Mouse (Mus musculus) left cerebral cortex, postnatal 25 days (tissue): ENCODE results near the gene Aacs. TPM values are rescaled to one million over a fixed set of nuclear protein-coding genes. Genes with fewer than 3 reads are reported as not detected.

Source experiments
- DNase-seq, 2 experiments: peaks; one replicate each; pipeline ENCODE4 v3.0.0; 2022; ENCODE audit warnings: low spot score in 2 of 2, mixed read lengths in 1 of 2
- intact Hi-C: fragments of 180-260 bp; cut with DNase I; formaldehyde crosslinking; loops from one replicate; pipeline ENCODE4 v1.15.1; 2025
- total RNA-seq, 2 experiments: library from RNA; stranded (reverse); gene quantifications; 2 replicates each; pipeline ENCODE4 v1.2.3; 2021

Aacs gene
- total RNA-seq, 2 experiments from 2014 or later, result 43.0 to 52.1 TPM

- no peak for DNase-seq
- intact Hi-C loops, result loop anchor here (5.0 to 10.0 kb wide), 3 partner anchors 1097 to 1469 kb away; no protein-coding TSS in a partner anchor
These were observed 49.9 kb downstream of the Aacs start for GRCm38 (mm10) chr5:125525516-125525915.

GRCm38 (mm10) chr5:125526464-125526863 lies 50.9 kb downstream of the Aacs start:
- intact Hi-C loops, result loop anchor here (5.0 to 10.0 kb wide), 3 partner anchors 1096 to 1468 kb away; no protein-coding TSS in a partner anchor
- DNase-seq, result no peak

DNA sequence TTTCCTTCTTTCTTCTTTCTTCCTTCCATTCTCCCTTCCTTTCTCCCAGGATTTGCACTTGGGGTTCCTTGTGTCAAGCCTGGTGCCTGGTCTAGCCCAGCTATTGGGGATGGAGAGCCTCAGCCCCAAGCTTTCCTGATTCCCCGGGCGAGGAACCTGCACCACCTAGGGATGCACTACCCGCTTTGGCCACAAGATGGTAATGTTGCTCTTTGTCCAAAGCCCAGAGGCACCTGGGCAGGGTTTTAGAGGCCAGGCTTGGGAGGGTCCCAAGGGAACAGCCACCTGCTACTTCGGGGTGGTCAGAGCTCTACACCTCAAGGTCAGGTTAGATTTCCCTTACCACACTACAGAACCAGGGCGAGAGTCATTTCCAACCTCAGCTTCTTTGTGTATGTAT lies 53.5 kb downstream of the Aacs start:
- DNase-seq, result peak; percentile 84 to 85
- intact Hi-C loops, result loop anchor here (1.0 to 10.0 kb wide), 4 partner anchors 866 to 1466 kb away; no protein-coding TSS in a partner anchor

GRCm38 (mm10) chr5:125531634-125532033 lies 56.0 kb downstream of the Aacs start, which contains the start of gene Tmem132b:
Tmem132b (plus strand) TSS chr5:125531774.
- intact Hi-C loops, result loop anchor here (2.0 to 10.0 kb wide), 8 partner anchors 53 to 1203 kb away; no protein-coding TSS in a partner anchor
- peak; percentile 64 to 73 for DNase-seq

- intact Hi-C loops, result loop anchor here (2.0 to 10.0 kb wide), 8 partner anchors 53 to 1203 kb away; no protein-coding TSS in a partner anchor
- peak; percentile 65 to 79 for DNase-seq
These were observed 56.6 kb downstream of the Aacs start for GRCm38 (mm10) chr5:125532191-125532544.

DNA sequence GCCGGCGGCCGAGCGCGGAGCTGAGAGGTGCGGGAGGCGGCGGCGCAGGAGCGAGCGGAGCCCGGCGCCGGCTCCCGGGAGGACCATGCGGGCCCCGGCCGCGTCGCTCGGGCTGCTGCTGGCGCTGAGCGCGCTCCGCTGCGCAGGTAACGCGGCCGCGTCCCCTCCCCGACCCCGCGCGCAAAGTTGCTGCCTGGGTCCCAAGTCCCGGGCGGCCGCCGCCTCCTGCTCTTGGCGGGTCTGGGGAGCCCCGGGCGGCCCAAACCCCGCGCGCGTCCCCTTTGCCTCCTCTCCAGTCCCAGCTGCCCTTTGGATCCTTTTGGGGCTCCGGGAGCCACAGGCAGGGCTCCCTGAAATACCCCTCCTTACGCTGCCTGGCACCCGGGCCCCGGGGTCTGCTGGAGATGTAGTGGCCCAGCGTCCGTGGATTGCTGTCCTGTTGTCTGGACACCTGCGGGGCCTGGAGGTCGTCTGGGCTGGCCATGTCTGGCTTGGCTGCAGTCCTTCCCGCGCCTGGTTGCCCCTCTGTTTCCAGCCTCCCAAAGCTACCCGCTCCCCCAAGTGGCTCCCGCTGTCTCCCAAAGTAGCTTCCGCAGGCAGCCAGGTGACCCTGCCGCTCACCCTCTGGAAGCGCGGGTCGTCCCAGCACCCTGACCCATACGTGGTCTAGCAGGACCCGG lies 57.1 kb downstream of the Aacs start:
- intact Hi-C loops, result loop anchor here (2.0 to 10.0 kb wide), 8 partner anchors 52 to 1202 kb away; no protein-coding TSS in a partner anchor
- DNase-seq, result no peak

DNA sequence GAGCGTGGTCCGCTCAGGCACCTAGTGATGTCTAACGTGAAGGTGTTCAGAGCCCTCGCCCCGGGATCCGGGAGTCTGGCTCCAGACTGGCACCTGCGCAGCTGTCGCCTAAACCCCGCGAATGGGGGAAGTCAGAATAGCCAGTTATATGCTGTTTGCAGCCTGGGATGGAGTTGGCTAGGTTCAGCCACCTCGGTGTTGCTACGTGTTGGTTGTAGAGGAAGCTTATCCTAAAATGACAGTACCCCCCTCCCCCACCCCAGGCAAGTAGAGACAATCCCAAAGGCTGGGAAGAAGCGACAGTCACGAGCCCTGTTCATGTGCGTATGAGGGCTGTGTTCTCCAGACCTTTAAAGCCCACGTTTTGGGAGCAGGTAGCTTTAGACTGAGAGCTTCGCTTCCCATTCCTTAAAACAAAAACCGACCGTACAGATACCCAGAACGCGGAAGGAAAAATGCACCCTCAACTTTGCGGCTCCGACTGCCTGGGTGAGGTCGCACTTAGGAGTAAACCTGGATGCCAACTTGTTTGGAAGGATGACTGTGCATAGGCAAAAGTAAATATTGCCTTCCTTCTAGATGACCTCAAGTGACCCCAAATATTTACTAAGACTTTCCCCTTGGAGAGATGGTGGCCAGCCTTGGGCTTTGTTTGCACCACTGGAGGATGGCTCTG lies 57.7 kb downstream of the Aacs start:
- intact Hi-C loops, result loop anchor here (2.0 to 10.0 kb wide), 8 partner anchors 51 to 1201 kb away; no protein-coding TSS in a partner anchor
- DNase-seq, result peak; percentile 57 to 82

DNA sequence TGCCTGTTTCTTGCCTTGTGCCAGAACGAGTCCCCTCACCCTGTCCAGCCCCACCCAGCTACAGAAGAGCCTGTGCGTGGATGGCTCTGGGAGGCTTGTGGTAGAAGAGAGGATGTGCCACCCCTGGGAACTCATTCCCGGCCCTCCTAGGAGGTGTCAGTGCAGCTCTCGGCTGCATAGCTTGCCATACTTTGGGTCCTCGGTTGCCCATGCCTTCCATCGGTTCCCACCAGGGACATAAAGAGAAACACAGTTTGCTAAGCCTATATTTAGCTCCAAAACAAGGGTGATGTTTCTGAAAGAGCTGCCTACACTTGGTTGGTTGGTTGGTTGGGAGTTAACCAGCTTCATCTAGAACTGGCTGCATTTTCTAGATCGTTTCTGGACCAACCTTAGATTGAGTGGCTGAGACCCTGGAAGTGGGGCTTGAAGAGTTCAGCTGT lies 58.6 kb downstream of the Aacs start:
- peak in 1 of 2 experiments; percentile 64 for DNase-seq
- intact Hi-C loops, result loop anchor here (2.0 to 10.0 kb wide), 6 partner anchors 45 to 451 kb away; no protein-coding TSS in a partner anchor

DNA sequence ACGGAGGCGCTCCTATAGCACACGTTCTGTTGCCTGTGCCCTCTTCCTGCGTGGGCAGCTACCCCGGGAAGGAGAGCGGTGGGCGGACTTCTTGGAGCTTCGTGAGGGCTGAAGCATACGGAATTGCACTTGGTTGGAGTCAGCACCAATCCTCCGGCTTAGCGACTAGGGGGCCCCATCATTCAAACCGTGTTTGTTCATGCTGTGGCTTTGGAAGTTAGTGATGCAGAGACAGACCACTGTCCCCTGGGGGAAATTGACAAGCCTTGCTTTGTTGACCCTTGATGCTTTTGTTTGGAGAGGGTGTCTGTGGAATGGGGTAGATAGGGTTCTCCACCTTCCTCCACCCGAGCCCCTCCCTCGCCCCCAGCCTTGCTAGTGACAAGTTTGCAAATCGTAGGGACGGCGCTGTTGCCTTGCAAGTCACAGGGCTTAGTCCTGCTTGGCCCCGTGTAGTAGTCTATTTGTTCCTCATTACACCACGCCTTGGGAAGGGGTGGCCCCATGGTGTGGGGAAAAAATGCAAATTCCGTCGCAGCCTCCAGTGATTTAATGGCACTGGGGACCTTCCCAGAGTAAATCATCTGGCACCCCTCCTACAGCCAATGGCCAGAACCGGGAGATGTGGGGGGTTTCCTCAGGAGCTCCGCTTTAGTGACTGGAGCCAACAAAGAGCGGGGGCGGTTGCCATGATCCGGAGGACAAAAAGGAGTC lies 59.2 kb downstream of the Aacs start:
- peak; percentile 77 to 94 for DNase-seq
- intact Hi-C loops, result loop anchor here (2.0 to 10.0 kb wide), 6 partner anchors 44 to 450 kb away; no protein-coding TSS in a partner anchor

DNA sequence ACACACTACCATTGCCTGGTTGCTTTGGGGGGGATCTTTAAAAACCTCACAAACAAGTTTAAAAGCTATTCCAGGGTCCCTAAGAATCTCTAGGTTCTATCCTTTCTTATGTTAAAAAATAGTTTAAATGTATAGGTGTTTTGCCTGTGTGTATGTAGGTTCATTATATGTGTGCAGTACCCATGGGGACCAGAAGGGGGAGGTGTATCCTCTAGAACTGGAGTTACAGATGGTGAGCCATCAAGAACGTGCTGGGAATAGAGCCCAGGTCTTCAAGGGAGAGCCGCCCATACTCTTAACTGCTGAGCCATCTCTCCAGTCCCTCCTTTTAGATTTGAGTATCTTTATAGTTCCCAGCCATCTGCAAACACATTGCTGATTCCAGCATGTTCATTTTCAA lies 69.5 kb downstream of the Aacs start:
- no peak for DNase-seq
- intact Hi-C loops, result no loop called here

GRCm38 (mm10) chr5:125546293-125546692 lies 70.7 kb downstream of the Aacs start:
- intact Hi-C loops, result no loop called here
- DNase-seq, result no peak

DNA sequence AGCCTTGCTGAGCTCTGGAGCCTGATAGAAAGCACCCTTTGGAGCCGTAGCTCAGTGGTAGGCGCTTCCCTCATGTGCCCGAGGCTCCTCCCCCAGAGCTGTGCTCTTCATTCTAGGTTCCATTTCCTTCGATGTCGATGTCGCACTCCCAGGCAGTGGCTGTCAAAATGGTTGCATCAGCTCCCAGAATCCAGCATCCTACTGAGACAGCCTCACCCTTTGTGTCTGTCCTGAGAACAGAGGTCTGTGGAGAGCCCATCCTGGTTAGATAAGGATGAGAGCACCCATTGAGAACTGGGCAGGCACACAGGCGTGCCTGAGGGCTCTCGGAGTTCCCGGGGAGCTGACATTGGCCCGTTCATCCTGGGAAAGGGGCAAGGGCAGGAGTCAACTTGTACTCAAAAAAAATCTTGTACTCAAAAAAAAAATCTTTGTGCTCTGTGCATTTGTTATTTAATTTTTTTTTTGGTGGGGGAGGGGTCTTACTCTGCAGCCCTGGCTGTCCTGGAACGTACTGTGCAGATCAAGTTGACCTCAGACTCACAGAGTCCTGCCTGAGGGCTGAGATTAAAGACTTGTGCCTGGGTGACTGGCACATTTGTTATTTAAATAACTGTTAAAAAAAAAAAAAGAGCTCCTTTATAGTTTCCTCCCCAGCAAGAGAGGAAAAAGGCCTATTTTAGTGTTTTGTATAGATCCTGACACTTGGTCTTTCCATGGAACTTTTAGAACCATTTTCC lies 74.3 kb downstream of the Aacs start:
- intact Hi-C loops, result no loop called here
- no peak for DNase-seq

DNA sequence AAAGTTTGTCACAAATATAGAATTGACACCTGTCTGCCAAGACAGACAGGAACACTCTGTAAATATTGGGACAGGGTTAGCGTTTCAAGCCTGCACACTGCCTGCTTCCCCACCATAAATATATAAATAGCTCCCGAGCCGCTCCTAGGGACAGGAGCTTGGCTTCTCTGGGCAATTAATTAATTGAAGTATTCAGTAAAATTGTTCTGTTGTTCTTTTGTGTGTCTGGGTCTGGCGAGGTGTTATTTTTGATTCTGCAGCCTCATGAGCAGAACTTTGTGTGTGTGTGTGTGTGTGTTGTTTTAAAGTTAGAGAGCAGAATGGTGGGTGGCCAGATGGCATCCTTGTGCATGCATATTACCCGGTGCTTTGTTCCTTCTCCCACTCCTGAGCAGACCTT lies 80.1 kb downstream of the Aacs start:
- DNase-seq, result peak in 1 of 2 experiments; percentile 38
- intact Hi-C loops, result no loop called here

DNA sequence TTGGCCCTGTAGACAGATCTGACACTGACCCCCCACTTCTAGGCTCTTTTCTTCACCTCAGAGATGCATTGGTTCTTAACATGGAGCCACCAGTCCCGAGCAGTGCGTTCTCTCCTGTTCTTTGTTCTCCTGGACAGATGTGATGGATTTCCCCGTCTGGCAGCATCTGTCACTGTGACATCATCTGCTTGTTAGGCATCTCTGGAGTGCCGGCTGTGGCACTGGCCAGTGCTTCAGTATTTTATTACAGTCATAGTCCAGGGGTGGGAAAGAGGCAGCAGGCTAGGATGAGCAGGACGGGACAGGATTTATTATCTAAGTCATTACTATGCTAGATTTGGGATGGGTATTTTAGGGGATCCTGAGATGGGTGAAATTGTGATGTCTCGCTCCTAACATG lies 87.9 kb downstream of the Aacs start:
- no peak for DNase-seq
- intact Hi-C loops, result no loop called here

- intact Hi-C loops, result no loop called here
- no peak for DNase-seq
These were observed 90.1 kb downstream of the Aacs start for GRCm38 (mm10) chr5:125565725-125566124.
